Mouse (Mus musculus): Measurements from ENCODE around the gene Dgke.
"Not testable (repeated sequence)": the region's sequence is repeated elsewhere in the genome, so short reads cannot be mapped to it uniquely, and the experiment has no call there.

The Dgke gene

DNA sequence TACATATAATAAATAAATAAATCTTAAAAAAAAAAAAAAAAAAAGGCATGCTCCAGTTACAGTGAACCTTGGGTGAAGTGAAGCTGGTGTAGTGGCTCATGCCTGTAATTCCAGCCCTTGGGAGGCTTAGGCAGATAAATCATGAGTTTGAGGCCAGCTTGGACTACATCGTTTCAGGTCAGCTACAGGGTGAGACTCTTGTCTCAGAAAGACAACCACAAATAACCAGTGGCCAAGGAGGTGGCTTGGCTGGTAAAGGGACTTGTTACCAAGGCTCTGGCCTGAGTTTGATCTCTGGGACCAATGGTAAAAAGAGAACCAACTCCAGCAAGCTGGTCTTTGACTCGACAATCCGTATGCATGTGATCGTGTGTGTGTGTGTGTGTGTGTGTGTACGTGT is 64.6 kb downstream of the Dgke start:
- DNase-seq (ENCODE audit: low spot score): no peak

DNA sequence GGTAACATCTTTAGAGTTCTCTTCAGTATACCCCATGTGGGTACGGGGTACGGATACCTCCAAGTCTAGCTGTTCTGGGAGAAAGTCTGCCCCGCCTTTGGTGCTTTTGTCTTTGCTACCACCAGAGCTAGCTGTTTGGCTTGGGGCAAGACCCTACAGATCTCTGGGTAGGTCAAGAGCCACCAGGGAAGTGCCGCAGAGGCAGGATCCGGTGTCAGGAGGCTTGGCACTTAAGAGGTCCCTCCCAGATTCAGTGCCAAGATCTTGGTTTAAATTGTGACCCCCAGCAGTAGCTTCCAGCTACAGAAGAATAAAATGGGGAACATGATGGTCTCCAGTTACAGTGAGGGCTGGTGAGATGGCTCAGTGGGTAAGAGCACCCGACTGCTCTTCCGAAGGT is 65.1 kb downstream of the Dgke start:
- DNase-seq (ENCODE audit: low spot score): no peak

DNA sequence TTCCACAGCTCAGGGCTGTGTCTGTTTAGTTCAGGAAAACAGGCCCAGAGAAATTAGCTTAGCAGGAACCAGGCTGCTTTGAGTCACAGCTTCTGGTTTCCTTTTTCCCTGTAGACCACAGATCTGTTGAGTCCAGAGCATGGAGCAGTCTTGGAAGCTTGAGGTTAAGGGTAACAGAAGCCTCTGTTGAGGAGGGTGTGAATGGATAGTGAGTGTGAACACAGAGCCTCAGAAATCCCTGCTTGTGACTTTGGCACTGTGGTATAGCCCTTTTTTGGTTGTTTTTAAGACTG is 66.2 kb downstream of the Dgke start:
- no peak for DNase-seq (ENCODE audit: low spot score)

DNA sequence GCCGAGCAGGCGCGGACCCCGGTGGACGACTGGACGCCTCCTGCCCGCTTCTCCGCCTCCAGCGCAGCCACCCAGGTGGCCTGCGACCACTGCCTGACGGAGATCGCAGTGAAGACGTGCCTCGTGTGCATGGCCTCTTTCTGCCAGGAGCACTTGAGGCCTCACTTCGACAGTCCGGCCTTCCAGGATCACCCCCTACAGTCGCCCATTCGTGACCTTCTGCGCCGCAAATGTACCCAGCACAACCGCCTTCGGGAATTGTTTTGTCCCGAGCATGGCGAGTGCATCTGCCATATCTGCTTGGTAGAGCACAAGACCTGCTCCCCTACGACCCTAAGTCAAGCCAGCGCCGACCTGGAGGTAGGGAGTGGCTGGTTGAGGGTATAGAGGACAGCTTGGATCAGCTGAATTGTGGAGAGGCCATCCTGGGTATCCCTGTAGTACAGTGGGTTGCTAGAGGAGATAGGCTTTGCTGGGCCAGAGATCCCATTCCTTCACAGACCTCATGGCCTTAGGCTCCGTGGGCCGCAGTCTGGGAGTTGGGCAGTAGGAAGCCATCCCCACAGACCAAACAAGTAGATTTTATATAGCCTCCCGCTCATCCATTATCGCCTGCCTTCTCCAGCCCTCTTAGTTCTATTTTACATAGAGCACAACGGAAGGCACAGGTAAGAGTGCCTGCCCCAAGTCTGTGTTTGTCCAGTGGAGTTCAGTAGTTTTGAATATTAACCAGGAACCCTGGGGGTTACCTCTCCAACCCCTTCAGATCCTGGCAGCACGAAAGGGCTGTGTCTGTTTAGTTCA is 66.7 kb downstream of the Dgke start:
- no peak for DNase-seq (ENCODE audit: low spot score)

DNA sequence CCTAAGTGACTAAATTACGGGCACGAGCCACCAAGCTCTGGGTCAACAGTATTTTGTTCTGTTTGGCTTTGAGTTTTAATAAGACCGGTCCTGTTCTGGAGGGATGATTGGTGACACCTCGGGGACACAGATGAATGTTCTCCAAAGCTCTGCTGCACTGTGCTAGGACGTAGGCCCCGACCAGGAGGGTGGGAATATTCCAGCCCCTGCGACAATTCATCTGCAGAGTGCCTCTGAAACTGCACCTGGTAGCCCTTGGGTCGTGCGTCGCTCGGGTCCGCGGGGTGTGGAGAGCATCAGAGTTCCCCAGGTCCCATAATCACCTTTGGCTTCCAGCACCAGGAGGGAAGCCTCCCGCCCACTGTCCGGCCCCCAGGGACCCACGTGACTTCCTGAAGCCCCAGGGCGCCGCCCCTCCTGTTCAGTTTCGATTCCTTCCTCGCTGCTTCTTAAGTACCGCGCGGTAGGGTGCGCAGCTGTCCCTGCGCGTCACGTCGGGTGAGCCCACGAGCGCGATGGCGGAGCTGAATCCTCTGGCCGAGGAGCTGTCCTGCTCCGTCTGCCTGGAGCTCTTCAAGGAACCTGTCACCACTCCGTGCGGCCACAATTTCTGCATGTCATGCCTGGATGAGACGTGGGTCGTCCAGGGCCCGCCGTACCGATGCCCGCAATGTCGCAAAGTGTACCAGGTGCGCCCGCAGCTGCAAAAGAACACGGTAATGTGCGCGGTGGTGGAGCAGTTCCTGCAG is 67.5 kb downstream of the Dgke start, which contains the start of gene Trim25:
TSS of gene Trim25 (plus strand) at position 403 of the 749 bp plus-strand sequence.
- DNase-seq (ENCODE audit: low spot score): peak; percentile 75

DNA sequence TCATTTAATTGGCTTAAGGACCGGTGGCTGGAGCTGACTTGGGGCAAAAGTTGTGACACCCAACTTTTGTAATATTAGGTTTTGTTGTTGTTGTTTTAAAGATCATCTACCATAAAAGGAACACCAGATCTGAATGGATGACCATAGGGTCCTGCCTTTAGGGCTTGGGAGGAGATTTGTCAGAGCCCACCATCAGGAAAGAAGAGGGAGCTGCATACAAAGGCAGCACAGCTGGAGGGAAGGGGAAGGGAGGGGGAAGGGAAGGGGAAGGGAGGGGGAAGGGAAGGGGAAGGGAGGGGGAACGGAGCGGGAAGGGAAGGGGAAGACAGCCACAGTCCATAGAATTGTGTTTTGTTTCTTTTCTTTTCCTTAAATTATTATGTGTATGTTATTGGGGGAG is 68.2 kb downstream of the Dgke start:
- DNase-seq (ENCODE audit: low spot score): no peak

DNA sequence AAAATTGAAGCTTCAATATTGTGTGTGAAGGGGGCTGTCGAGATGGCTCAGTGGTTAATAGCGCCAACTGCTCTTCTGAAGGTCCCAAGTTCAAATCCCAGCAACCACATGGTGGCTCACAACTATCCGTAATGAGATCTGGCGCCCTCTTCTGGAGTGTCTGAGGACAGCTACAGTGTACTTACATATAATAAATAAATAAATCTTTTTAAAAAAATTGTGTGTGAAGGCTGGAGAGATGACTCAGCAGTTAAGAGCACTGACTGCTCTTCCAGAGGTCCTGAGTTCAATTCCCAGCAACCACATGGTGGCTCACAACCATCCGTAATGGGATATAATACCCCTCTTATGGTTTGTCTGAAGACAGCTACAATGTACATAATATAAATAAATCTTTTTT is 69.3 kb downstream of the Dgke start:
- not testable (repeated sequence) for DNase-seq (ENCODE audit: low spot score)

DNA sequence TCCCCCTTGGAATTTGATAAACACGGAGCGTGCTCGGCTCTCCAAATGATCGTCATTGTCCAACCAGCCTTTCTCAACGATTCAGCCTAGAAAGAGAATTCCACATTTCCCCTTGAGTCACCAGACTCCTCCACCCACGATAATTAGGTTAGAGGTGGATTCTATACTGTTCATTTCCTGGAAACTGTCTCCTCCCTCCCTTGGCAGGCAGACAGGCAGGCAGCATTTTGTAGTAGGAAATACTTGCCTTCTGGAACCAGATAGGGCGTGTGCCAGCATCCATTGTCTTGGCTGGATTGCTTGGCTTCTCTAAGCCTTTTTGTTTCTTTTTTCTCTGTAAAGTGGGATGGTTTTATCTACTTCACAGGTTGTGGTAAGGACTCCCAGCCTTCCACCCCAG is 70.2 kb downstream of the Dgke start:
- no peak for DNase-seq (ENCODE audit: low spot score)

DNA sequence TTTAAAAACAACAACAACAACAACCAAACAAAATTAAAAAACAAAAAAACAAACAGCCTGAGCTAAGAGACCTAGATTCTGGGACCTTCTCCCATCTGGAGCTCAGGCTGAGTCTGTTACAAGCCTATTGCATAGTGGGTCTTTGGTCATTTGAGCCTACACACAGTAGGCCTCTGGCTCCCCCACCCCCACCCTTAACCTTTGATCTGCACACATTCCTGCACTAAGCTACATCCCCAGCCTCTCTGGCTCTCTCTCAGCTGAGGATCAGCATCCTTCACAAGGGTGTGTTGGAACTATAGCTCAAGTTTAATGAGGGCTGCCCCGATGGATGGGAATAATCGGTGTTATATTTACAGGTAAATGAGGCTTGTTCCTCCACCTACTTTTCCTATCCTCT is 71.0 kb downstream of the Dgke start:
- DNase-seq (ENCODE audit: low spot score): no peak

DNA sequence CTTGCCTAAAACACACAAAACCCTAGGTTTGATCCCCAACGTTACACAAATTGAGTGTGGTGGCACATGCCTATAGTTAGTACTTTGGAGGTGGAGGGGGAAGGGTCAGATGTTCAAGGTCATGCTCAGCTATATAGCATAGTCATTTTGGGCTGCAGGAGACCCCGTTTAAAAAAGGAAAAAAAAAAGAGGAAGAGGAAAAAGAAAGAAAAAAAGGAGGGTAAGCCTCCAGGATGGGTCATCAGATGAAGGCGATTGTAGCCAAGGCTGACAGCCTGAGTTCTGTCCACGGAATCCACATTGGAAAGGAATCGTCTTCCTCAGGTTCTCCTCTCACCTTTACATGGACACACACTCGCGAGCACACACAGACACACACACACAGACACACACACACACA is 72.2 kb downstream of the Dgke start:
- DNase-seq (ENCODE audit: low spot score): no peak

DNA sequence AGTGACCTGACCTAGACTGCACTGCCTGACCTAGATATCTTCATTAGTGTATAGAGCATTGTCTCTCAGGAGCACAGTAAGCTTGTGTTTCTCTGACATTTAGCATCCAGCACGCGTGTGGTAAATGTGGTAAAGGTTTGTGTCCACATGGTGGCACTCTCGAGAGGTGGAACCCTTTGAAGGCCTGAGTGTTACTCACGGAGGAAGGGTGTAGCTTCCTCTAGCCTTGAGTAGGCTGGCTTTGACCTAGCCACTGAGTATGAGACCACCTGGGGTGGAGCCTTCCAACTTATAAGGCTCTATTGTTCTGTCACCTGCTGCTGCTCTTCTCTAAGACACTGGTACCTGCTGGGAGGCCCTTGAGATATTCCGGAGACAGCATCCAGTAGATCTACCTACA is 73.0 kb downstream of the Dgke start:
- DNase-seq (ENCODE audit: low spot score): peak; percentile 53

DNA sequence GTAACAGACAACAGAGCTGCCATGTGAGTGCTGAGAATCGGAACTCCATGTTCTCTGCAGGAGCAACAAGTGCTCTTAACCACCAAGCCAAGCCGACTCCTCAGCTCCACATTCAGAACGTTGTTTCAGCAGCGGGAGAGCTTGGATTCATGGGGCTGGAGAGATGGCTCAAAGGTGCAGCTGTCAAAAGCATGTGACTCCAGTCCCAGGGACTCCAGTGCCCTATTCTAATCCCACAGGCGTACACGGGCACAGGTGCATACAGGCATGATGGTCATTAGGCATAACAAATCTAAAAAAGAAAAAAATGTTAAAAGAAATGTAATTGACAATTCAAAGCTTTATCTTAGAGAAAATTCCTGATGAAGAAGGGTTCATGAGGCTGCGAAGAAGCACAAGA is 73.5 kb downstream of the Dgke start:
- DNase-seq (ENCODE audit: low spot score): no peak

DNA sequence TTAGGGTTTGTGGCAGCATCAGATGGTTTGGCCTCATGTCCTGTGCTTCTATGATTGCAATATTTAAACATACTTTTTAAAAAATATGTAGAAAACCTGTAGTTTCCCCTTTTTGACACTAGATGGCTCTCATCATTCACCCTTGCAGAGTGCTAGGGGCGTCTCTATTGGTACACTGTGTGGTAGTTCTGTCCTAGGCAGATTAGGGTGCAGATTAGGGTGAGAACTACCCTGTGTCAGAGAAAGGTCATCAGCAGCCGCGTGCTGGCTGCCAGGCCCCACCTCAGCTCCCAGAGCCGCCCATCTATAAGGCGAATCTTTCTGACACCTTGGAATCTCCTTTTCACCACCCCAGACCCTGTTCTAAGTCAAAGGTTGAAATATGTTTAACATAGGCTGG is 77.1 kb downstream of the Dgke start:
- no peak for DNase-seq (ENCODE audit: low spot score)

DNA sequence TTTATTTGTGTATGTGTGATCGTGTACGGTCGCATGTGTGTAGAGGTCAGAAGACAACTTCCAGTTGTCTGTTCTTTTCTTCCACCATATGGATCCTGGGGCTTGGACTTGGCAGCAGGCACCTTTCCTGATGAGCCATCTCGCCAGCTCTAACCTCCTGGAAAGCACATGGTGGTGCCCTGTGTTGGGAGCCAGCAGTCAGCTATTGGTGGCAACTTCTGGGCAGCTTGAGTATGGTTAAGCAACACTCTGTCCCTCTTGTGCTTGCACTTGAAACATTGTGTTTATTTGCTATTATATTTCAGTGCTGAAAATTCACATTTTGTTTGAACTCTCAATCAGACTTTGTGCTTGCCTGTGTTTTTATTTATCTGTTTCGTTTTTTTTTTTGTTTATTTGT is 77.7 kb downstream of the Dgke start:
- DNase-seq (ENCODE audit: low spot score): no peak

DNA sequence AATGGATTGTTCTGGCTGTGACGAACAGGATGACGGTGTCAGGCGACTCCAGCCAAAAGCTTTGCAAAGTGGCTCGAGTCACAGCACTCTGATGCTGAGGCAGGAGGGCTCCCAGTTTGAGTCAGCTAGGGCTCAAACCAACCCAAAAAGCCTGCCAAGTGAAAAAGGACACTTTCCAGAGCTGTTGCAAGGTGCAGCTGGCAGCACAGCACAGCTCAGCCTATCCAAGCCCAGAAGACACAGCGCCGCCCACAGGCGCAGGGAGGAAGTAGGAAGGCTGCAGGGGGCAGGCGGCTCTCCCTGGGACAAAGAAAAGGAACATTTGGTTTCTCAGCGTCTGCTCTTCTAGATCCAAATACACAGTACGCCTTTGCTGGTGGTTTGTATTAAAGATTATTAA is 80.0 kb downstream of the Dgke start:
- DNase-seq (ENCODE audit: low spot score): no peak

All from layer of hippocampus, adult 11-12 months (tissue).